Mouse (Mus musculus) ES-CJ7 (cell line): Measurements from ENCODE around the gene Ccr6.

Experiments
- DNase-seq: peaks from one replicate; pipeline ENCODE4 v3.0.0; 2011; ENCODE audit warnings: low read depth, low spot score

Gene Ccr6

GRCm38 (mm10) chr17:8233618-8234214 is 2.1 kb upstream of the Ccr6 start:
- no peak for DNase-seq

DNA sequence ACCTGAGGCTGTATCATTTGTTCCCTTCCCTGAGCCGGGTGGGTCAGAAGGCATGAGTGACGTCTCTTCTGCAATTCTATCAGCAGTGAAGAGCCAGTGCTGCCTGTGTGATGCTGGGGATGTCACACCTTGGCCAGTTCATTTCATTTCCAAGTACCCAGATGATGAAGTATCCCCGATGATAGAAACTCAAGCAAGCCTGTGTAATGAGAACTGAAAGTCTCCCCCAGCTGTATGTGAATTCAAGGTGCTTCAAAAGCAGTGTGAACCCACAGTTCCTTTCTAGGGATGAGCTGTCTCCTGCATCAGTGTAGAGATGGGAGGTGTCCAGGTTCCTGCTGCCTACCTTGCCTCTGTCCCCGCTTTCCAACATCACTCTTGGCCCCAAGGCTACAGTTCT is 1.3 kb upstream of the Ccr6 start:
- DNase-seq = no peak

- DNase-seq = no peak
These were observed 2.3 kb downstream of the Ccr6 start for GRCm38 (mm10) chr17:8238012-8238710.

GRCm38 (mm10) chr17:8239561-8239960 is 3.7 kb downstream of the Ccr6 start:
- DNase-seq = peak; percentile 61

DNA sequence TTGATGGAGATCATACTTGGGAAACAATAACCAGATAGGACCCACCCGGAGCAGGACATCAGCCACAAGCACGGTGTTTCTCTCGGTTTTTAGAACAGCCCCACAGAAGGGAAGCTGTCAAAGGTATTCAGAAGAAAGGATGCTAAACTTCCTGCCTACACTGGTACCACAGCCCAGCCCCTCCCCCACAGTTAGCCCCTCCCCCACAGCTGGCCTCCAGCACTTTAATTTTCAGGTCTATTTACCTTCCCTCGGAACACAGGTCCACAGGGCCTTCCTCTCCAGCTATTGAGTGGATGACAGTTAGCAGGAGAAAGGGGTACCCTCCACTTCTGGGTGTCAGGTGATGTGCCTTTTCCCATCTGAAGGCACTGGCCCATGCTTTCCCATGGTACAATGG is 4.7 kb downstream of the Ccr6 start:
- DNase-seq = no peak

DNA sequence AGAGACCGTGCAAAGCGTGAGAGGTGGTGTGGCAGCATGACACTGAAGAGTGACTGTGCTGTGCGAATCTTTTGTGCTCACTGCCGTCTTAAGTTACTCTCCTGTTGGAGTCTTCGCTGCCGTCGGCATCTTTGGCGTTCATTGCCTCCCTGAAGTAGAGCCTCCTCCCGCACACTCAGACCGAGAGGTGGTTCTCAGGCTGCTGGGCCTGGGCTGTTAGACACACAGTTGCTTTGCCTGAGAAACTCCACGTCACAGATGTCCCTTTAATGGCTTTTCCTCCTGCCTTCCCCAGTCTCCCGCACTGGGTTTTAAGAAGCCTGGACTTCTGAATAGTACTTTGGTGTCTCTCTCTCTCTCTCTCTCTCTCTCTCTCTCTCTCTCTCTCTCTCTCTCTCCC is 5.8 kb downstream of the Ccr6 start:
- DNase-seq = no peak

GRCm38 (mm10) chr17:8242186-8242585 is 6.3 kb downstream of the Ccr6 start:
- no peak for DNase-seq

GRCm38 (mm10) chr17:8244124-8244523 is 8.3 kb downstream of the Ccr6 start:
- DNase-seq = peak; percentile 12

DNA sequence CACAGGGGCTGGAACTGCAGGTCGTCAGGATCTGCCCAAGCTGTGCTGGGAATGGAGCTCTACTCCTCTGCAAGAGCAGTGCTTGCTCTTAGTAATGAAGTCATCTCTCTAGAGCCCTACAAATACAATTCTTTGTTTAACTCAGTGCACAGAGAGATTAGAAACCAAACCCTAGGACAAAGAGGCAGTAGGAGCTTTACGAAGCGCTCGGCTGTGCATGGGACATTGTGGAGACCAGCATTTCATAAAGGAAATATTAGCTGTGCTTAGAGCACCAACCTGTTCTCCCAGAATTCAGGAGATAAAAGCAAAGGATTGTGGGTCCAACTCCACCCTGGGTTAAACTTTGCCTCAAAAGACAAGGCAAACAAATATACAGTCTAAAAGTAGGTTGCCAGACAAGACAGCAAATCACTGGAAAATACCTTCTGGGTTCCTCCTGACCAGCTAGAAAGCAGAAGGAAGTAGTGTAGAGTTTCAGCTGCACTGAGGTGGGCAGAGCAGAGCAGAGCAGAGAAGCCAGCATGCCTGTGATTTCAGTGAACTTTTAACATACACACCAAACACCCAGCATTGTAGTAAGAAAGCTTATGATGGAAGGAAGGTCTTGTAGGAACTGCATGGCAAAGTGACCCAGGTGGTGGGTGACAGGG is 10.4 kb downstream of the Ccr6 start:
- DNase-seq = no peak

DNA sequence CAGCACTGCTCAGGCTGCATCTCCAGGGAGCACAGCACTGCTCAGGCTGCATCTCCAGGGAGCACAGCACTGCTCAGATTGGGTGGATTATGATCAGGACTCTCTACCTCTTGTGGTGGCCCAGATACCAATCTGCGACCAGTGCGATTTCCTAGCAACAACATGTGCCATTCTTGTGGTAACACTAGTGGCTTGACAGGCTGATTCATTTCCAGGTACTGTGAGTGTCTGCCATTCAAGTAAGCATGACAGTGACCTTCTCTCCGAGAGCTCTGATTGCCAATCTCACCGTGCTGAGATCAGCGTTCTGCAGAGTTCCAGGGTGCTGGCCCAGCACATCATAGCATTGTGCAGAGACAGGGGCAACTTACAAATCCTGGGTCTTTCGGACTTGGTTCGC is 15.9 kb downstream of the Ccr6 start:
- no peak for DNase-seq

DNA sequence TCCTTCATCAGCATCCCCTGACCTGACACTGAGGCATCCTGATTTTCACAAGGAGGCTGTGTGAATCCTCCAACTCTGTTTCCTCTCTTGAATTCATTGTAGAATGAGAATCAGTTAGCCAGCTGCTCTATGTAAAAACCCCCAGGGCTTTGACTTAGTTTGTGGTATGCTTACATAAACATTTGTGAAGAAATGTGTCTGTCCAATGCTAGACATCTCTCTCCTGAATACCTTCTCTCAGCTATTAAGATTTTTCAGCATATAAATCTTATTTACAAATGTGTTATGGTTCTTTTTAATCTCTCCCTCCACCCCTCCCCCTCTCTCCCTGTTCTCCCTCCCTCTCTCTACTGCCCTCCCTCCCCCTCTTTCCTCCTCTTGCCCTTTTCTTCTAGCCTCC is 18.4 kb downstream of the Ccr6 start:
- no peak for DNase-seq

- no peak for DNase-seq
These were observed 19.1 kb downstream of the Ccr6 start for GRCm38 (mm10) chr17:8254914-8255313.

GRCm38 (mm10) chr17:8255583-8255982 is 19.7 kb downstream of the Ccr6 start:
- no peak for DNase-seq

GRCm38 (mm10) chr17:8256982-8257381 is 21.1 kb downstream of the Ccr6 start:
- no peak for DNase-seq

GRCm38 (mm10) chr17:8264638-8265037 is 28.8 kb downstream of the Ccr6 start:
- peak; percentile 66 for DNase-seq

GRCm38 (mm10) chr17:8272054-8272749 is 36.4 kb downstream of the Ccr6 start:
- DNase-seq = no peak

GRCm38 (mm10) chr17:8272951-8273350 is 37.1 kb downstream of the Ccr6 start:
- DNase-seq = no peak

DNA sequence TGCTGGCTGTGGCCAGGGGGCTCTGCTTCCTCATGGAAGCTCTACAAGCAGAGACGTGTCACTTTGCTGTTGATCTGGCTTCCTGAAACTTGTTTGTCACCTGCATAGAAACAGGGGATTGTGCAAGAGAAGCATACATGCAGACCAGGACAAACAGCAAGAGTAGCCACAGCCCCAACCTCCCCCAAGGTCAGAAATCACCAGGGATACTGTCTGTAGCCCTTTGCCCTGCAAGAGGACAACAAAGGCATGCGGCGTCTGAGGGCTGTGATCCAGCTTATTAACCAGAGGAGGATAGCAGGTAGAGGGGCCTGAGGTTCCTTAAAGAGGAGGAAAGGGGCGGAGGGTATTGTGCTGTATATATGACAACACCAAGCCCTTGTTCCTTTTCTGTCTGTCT is 40.2 kb downstream of the Ccr6 start:
- no peak for DNase-seq

DNA sequence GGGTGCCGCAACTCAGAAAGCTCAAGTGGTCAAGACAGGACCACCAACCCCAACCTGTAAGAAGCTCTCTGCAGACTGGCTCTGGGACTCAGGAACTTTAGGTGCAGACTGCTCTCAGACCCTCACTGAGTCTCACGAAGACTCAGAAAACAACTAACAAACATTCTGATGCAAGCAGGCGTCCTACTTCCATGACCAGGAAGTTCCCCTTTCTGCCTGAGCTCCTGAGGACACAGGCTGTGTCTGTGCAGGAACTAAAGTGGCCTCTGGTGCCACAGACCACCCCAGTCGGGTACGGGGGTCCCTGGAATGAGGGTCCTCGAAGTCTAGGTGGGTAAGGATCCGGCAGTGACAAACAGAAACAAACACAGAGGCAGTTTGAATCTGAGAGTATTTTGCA is 40.8 kb downstream of the Ccr6 start:
- DNase-seq = no peak

- no peak for DNase-seq
These were observed 41.4 kb downstream of the Ccr6 start for GRCm38 (mm10) chr17:8277266-8277665.

DNA sequence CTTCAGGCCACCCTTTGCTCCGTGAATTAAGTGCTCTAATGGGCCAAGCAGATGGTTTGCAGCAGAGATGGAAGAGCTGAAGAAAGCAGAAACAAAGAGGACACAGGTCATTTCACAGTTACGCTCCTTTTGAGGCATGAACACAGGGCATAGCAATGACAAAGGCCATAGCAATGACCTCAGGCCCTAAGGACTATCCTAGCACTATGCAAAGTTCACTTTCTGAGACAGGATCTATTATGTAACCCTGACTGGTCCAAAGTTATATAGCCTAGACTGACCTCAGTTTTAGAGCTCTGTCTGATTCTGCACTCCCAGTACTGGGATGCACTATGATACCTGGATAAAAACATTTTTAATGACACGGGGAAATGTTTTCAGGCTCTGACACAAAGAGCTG is 42.5 kb downstream of the Ccr6 start:
- no peak for DNase-seq

DNA sequence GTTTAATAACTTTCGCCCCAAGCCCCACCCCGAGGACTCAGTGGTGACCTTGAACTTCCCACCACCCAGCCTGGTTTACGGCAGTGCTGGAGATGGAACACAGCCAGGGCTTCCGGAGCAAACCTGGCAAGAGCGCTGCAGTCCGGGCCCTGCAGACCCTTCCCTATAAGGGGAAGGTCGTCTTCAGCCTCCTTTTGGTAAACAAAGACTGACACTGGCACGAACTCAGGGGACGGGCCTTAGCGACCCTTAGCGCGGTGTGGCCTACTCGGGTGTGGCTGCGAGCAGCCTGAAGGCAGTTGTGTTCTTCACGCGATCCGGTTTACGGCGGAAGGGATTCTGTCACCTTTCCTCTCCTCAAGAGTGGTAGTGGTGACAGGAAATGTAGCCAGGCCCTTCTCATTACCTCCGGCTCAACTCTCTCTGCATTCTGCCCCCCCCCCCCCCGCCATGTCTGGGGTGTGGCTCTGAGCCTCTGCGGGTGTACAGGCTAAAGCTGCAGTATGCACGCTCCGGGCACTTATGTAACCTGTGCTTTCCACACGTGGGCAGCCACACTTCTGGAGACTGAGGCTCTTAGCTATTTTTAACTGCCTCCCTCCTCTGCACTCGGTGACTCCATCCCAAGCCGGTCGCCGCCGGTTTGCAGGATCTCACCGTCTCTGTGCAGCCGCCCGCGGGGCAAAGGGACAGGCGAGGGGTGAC is 47.1 kb downstream of the Ccr6 start, which contains the start of gene Mpc1:
TSS of gene Mpc1 (plus strand) at position 84 of the 705 bp plus-strand sequence.
- DNase-seq = peak; percentile 86
